Mouse (Mus musculus) urinary bladder, postnatal 25 days (tissue): ENCODE measurements around the gene Cdon.

Experiments used
- DNase-seq: peaks from one replicate; pipeline ENCODE4 v3.0.0; 2022; ENCODE audit warnings: low spot score

The Cdon gene

GRCm38 (mm10) chr9:35438286-35439061 lies 17.5 kb downstream of the Cdon start:
- DNase-seq, result no peak

- DNase-seq, result no peak
Measured at GRCm38 (mm10) chr9:35439062-35439442, 18.1 kb downstream of the Cdon start.

DNA sequence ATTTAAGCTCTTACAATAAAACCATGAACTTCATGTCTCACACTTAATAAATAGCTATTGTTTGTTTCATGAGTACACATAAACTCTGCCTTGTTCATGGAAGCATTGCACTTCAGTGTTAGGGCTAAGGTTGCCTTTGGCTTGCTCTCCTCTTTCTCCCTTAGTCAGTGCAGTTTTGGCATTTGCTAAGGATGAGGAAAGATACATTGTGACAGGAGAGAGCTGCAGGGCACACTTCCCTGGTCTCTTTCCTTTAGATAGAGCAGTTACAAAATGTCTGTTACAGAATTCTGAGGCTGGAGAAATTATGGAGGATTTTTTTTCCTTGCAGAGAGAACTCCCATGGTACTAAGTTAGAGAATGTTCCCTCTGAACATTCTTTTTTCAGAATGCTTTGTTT lies 18.8 kb downstream of the Cdon start:
- no peak for DNase-seq

GRCm38 (mm10) chr9:35442476-35442875 lies 21.5 kb downstream of the Cdon start:
- DNase-seq, result no peak

GRCm38 (mm10) chr9:35443618-35444511 lies 22.9 kb downstream of the Cdon start:
- no peak for DNase-seq

- no peak for DNase-seq
Measured at GRCm38 (mm10) chr9:35444512-35444886, 23.6 kb downstream of the Cdon start.

GRCm38 (mm10) chr9:35446916-35447315 lies 26.0 kb downstream of the Cdon start:
- DNase-seq, result no peak

GRCm38 (mm10) chr9:35453311-35453710 lies 32.4 kb downstream of the Cdon start:
- DNase-seq, result no peak

- no peak for DNase-seq
Measured at GRCm38 (mm10) chr9:35459594-35459993, 38.7 kb downstream of the Cdon start.

DNA sequence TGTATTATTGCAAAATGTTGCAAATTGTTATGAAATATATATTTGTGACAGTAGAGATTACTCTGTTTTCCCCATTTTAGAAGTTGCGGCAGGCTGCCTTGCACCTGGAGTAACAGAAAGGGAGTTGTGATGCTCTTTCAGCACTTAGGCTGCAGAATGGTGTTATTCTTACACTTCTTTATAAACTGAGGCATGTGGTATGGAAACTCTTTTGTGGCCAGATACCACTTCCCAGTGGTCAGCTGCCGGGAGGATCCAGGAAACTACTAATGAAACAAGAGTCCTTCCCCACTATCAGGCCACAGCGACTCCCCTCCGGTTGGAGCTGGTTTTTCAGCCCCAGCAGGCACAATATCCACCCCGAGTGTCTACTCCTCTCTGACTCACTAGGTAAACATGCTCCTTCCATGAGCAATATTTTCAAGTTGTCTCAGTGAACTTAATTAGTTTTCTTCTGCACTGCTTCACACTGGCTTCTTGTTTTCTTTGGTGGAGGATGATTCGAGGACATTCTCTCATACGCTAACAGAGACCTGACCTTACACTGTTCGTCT lies 46.4 kb downstream of the Cdon start:
- DNase-seq, result peak; percentile 38

DNA sequence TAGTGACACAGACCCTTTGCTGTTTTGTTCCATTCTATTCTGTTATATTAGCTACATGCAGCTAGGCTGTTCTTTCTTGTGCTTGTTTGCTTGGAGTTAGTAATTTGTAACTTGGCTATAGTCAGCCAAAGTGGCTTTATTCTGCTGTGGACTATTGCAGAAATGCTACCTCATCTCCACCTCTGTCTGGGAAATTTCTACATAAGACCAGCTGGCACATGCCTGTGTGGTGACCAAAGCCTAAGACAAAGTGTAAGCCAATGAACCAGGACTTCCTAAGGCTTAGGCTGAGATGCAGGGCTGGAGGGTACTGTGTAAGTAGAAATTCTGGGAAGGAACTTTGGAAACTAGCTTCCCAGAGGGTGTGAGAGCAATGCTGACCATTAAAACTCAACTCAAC lies 48.0 kb downstream of the Cdon start:
- no peak for DNase-seq

DNA sequence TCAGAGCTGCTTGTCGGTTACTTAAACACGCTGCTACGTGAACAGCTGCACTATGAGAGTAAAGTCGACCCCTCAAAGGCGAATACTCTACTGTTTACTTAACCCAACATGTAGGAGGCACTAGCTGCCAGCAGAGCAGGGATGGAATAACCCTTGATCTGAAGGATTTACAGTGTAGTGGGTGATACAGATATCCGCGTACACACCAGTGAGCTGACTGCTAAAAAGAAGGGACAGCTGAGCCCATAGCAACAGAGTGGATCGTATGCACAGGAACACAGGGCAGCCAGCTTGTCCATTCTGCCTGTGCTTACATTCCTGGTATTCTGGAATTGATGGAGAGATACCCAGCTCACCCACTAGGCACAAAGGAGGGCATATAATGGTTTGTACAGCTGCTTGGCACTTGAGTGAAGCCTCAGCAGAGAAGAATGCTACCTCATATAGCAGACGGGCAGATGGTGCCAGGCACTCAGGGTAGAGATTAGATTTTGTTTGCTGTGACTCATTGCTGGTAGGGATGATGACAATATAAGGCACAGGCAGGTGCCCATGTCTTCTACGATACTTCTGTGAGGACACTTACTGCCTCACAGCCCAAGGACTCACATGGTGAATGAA lies 53.3 kb downstream of the Cdon start:
- no peak for DNase-seq

DNA sequence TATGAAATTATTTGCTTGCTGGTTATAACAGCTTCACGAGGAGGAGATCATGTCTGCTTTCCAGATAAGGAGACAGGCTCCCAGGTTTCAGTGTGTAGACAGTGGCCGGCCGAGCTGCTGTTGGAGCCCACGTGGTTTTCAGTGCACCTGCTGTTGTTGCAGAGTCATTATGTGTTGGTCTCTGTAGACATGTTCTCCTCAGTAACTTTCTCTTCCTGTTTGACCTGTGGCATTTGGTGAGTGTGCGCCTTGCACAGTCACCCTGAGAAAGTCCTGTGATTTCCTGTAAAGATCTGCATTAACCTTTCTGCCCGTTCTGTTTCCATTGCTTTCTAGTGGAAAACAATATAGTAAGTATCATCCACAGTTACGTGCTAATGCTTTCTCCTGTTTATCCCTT lies 54.5 kb downstream of the Cdon start:
- no peak for DNase-seq

- DNase-seq, result no peak
Measured at GRCm38 (mm10) chr9:35479456-35479855, 58.5 kb downstream of the Cdon start.

DNA sequence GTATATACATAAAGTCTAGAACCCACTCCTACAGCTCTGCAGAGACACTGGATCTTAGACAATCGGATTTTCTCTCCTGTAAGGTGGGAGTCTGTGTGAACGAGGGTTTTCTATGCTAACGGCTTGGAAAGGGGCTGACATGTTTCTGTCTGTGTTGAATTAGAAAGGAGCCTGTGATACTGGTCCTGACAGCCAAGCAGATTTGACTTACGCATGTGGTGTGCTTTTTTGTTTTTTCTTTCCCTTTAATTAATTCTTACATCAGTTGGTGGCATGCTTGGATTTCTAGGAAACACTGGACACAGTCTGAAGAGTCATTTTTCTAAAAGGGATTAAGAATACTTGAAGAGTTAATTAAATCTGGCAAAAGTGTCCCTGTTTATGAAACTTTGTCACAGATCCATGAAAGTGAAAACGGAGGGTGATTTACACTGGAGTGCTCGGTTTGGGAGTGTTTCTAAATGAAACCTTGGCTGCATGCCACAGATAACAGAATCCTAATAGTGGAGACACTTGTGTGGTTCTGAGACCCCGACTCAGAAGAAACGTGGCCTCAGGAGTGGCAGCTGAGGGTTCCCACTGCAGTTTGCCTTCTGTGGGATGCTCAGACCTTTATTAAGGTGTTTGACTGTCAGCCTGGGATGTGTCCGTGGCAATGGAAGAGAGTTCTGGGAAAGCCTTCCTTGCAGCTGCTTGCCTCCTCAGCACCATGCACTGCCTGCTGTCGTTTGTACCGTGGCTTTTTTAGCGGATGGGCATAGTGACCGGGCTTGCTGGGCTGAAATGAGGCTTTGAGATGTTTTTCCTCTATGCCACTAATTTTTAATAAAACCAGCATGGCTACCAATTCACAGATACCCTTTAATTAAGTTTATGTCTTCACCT lies 61.3 kb downstream of the Cdon start:
- DNase-seq, result no peak

GRCm38 (mm10) chr9:35483949-35484348 lies 63.0 kb downstream of the Cdon start:
- no peak for DNase-seq

DNA sequence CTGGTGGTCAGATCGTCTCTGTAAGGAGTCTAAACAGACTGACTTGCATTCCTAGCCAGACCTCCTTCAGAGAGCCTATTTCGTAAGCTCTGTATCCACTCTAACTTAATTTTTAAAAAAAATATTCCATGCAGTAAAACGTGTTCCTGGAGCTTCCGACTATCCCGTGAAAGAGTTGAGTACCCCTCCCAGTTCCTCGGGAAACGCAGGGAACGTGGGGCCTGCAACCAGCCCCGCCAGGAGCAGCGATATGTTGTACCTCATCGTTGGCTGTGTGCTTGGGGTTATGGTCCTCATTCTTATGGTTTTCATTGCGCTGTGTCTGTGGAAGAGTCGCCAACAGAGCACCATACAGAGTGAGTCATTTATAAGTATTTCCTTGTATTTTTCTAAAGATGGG lies 65.7 kb downstream of the Cdon start:
- DNase-seq, result no peak

DNA sequence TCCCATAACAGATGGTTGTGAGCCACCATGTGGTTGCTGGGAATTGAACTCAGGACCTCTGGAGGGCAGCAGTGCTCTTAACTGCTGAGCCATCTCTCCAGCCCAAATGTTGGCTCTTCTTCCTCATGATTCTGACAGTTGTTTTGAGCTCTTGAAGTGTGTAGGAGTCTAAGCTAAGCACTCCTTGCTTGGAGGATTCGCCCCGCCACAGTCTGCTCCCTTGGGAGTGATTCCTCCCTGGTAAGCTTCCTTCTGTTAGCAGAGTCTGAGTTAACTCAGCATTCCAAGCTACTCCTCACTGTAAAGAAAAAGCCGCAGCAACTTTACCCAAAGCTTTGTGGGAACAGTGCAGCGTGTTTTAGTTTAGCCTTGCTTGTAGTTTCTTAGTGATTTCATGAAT lies 67.6 kb downstream of the Cdon start:
- DNase-seq, result no peak

DNA sequence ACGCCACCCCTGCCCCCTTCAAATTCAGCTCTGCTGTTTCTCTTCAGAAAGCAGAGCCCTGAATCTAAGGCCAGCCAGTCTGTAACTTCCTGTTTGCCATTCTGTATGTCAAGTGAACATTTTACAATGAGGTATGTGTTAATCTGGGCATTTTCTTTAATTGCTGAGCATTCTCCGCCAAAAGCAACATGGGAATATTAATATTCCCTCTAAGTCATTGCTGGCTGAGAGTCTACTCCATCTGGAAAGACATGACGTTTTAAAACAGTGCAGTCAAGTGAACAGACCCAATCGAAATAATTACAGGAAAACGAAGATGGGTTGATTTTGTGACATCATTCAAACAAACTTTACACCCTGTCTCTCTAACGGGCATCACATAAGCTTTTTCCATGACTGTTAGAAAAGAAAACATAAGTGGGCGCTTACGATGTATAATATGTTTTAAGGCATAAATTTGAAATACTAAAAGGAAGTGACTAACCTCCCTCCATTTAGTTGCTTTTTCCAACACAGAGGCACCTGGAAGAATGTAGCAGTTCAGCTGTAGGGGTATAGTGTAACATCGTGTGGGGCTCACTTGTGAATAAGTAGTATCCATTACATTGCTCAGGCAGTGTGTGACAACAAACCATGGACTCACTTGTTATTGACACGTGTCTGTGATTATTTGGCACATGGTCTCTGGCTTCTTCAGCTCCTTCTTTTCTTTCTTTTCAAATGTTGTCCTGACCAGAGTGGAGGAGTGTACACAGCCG lies 70.4 kb downstream of the Cdon start:
- no peak for DNase-seq

DNA sequence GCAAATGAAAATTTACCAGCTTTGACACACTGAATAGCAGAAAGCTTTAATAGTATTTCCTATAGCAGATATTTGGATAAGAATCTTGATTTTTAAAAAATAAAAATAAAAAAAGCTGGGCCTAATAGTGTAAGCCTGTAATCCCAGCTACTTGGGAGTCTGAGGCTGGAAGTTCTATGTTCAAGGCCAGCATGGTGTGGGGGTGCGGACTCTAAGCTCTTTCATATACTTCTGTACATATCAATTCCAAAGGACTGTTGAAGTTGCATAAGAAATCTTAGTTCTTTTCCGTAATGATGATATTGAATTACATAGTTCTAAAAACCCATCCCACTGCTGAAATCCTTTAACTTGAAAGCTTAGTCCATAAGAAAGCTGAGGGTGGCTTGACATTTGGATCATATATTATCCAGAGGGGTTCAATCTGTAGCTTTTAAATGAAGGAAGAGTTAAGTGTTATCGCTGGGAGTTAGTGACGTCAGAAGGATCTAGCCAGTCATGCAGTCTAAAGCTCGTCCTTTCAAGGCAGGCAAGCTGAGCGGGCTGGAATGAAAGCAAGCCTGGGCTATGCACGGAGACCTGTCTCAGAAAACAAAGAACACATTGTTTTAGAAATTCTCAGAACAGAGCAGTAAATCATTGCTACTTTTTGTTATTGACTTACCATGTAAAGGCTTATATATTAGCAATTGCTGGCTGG lies 72.3 kb downstream of the Cdon start:
- no peak for DNase-seq
